Mouse (Mus musculus): ENCODE results near the gene Scaf8. TPM values are rescaled to one million over a fixed set of nuclear protein-coding genes. Genes with fewer than 3 reads are reported as not detected.
"Not testable (repeated sequence)": the region's sequence is repeated elsewhere in the genome, so short reads cannot be mapped to it uniquely, and the experiment has no call there.

The Scaf8 gene
- polyA plus RNA-seq, 1 experiment from 2014 or later, result 28.3 TPM

- not testable (repeated sequence) for H3K4me1 ChIP-seq (ENCODE audit: control insufficient read depth, insufficient read depth, low read length); H3K9ac ChIP-seq (ENCODE audit: low read length); H3K4me3 ChIP-seq (ENCODE audit: low read depth, low read length); H3K36me3 ChIP-seq (ENCODE audit: control insufficient read depth, insufficient read depth, low read length); ATAC-seq (ENCODE audit: insufficient read depth, low FRiP score, low TSS enrichment); H3K27me3 ChIP-seq (ENCODE audit: control insufficient read depth, insufficient read depth, low read length); DNase-seq (ENCODE audit: low spot score); H3K4me2 ChIP-seq (ENCODE audit: low read depth); H3K9me3 ChIP-seq (ENCODE audit: control insufficient read depth, low read length); H3K27ac ChIP-seq (ENCODE audit: low read depth, low read length)
- WGBS, result 97% methylated on average over 9 of the region's 9 CpGs
Measured at GRCm38 (mm10) chr17:3156176-3156575, 41.4 kb downstream of the Scaf8 start.

GRCm38 (mm10) chr17:3157016-3157415 lies 42.2 kb downstream of the Scaf8 start:
- Histone ChIP-seq H3K27me3 (ENCODE audit: control insufficient read depth, insufficient read depth, low read length) (no peaks in the 10 kb centered on the region), H3K27ac (ENCODE audit: low read depth, low read length) (no peak overlapping the region), H3K4me2 (ENCODE audit: low read depth) (no peak overlapping the region), H3K4me3 (ENCODE audit: low read depth, low read length) (no peak overlapping the region), H3K4me1 (ENCODE audit: control insufficient read depth, insufficient read depth, low read length) (no peaks in the 10 kb centered on the region), H3K9me3 (ENCODE audit: control insufficient read depth, low read length) (no peaks in the 10 kb centered on the region), H3K36me3 (ENCODE audit: control insufficient read depth, insufficient read depth, low read length) (no peaks in the 10 kb centered on the region; the same call in 1 of the 2 replicates), H3K9ac (ENCODE audit: low read length) (no peak overlapping the region)
- no peak for ATAC-seq (ENCODE audit: insufficient read depth, low FRiP score, low TSS enrichment)
- no peak for DNase-seq (ENCODE audit: low spot score)

- 89% methylated on average over 4 of the region's 4 CpGs for WGBS
- no peak for ATAC-seq (ENCODE audit: insufficient read depth, low FRiP score, low TSS enrichment)
- no peak for DNase-seq (ENCODE audit: low spot score)
Measured at GRCm38 (mm10) chr17:3162905-3163304, 48.1 kb downstream of the Scaf8 start.

GRCm38 (mm10) chr17:3180425-3180945 lies 65.7 kb downstream of the Scaf8 start:
- H3K27me3 ChIP-seq (ENCODE audit: control insufficient read depth, insufficient read depth, low read length); H3K4me1 ChIP-seq (ENCODE audit: control insufficient read depth, insufficient read depth, low read length); ATAC-seq (ENCODE audit: insufficient read depth, low FRiP score, low TSS enrichment); H3K9ac ChIP-seq (ENCODE audit: low read length); DNase-seq (ENCODE audit: low spot score); H3K4me2 ChIP-seq (ENCODE audit: low read depth); H3K4me3 ChIP-seq (ENCODE audit: low read depth, low read length); H3K27ac ChIP-seq (ENCODE audit: low read depth, low read length); H3K9me3 ChIP-seq (ENCODE audit: control insufficient read depth, low read length); H3K36me3 ChIP-seq (ENCODE audit: control insufficient read depth, insufficient read depth, low read length): not testable (repeated sequence)
- 100% methylated on average over 1 of the region's 1 CpGs for WGBS

More at GRCm38 (mm10) chr17:3162905-3163304, 48.1 kb downstream of the Scaf8 start:
- Histone ChIP-seq H3K27ac (ENCODE audit: low read depth, low read length) (no peak overlapping the region), H3K9me3 (ENCODE audit: control insufficient read depth, low read length) (no peaks in the 10 kb centered on the region), H3K9ac (ENCODE audit: low read length) (no peak overlapping the region), H3K4me2 (ENCODE audit: low read depth) (no peak overlapping the region), H3K36me3 (ENCODE audit: control insufficient read depth, insufficient read depth, low read length) (no peaks in the 10 kb centered on the region; the same call in 1 of the 2 replicates), H3K27me3 (ENCODE audit: control insufficient read depth, insufficient read depth, low read length) (no peaks in the 10 kb centered on the region), H3K4me1 (ENCODE audit: control insufficient read depth, insufficient read depth, low read length) (no peaks in the 10 kb centered on the region), H3K4me3 (ENCODE audit: low read depth, low read length) (no peak overlapping the region)

- H3K9ac ChIP-seq (ENCODE audit: low read length); H3K9me3 ChIP-seq (ENCODE audit: control insufficient read depth, low read length); H3K27me3 ChIP-seq (ENCODE audit: control insufficient read depth, insufficient read depth, low read length); H3K4me3 ChIP-seq (ENCODE audit: low read depth, low read length); ATAC-seq (ENCODE audit: insufficient read depth, low FRiP score, low TSS enrichment); DNase-seq (ENCODE audit: low spot score); H3K4me1 ChIP-seq (ENCODE audit: control insufficient read depth, insufficient read depth, low read length); H3K27ac ChIP-seq (ENCODE audit: low read depth, low read length); H3K4me2 ChIP-seq (ENCODE audit: low read depth): not testable (repeated sequence)
- peaks cover 17% of the 10 kb centered on the region for H3K36me3 ChIP-seq (ENCODE audit: control insufficient read depth, insufficient read depth, low read length)
Measured at GRCm38 (mm10) chr17:3195483-3195882, 80.7 kb downstream of the Scaf8 start.

- Histone ChIP-seq H3K27me3 (ENCODE audit: control insufficient read depth, insufficient read depth, low read length) (no peaks in the 10 kb centered on the region), H3K9me3 (ENCODE audit: control insufficient read depth, low read length) (no peaks in the 10 kb centered on the region), H3K4me1 (ENCODE audit: control insufficient read depth, insufficient read depth, low read length) (no peaks in the 10 kb centered on the region), H3K4me2 (ENCODE audit: low read depth) (no peak overlapping the region), H3K36me3 (ENCODE audit: control insufficient read depth, insufficient read depth, low read length) (peaks cover 12% of the 10 kb centered on the region), H3K27ac (ENCODE audit: low read depth, low read length) (no peak overlapping the region), H3K9ac (ENCODE audit: low read length) (no peak overlapping the region), H3K4me3 (ENCODE audit: low read depth, low read length) (no peak overlapping the region)
- DNase-seq (ENCODE audit: low spot score) (no peak), ATAC-seq (ENCODE audit: insufficient read depth, low FRiP score, low TSS enrichment) (no peak)
- 84% methylated on average over 8 of the region's 8 CpGs for WGBS
Measured at GRCm38 (mm10) chr17:3200328-3200727, 85.6 kb downstream of the Scaf8 start.

- Histone ChIP-seq H3K4me3 (ENCODE audit: low read depth, low read length) (no peak overlapping the region), H3K27me3 (ENCODE audit: control insufficient read depth, insufficient read depth, low read length) (no peaks in the 10 kb centered on the region), H3K4me1 (ENCODE audit: control insufficient read depth, insufficient read depth, low read length) (no peaks in the 10 kb centered on the region), H3K9me3 (ENCODE audit: control insufficient read depth, low read length) (no peaks in the 10 kb centered on the region), H3K4me2 (ENCODE audit: low read depth) (no peak overlapping the region), H3K9ac (ENCODE audit: low read length) (no peak overlapping the region), H3K36me3 (ENCODE audit: control insufficient read depth, insufficient read depth, low read length) (peaks cover 6% of the 10 kb centered on the region), H3K27ac (ENCODE audit: low read depth, low read length) (no peak overlapping the region)
- ATAC-seq (ENCODE audit: insufficient read depth, low FRiP score, low TSS enrichment) (no peak), DNase-seq (ENCODE audit: low spot score) (no peak)
- 90% methylated on average over 4 of the region's 4 CpGs for WGBS
Measured at GRCm38 (mm10) chr17:3203916-3204315, 89.1 kb downstream of the Scaf8 start.

GRCm38 (mm10) chr17:3204826-3205405 lies 90.1 kb downstream of the Scaf8 start:
- Histone ChIP-seq H3K9ac (ENCODE audit: low read length) (no peak overlapping the region), H3K27ac (ENCODE audit: low read depth, low read length) (no peak overlapping the region), H3K27me3 (ENCODE audit: control insufficient read depth, insufficient read depth, low read length) (no peaks in the 10 kb centered on the region), H3K36me3 (ENCODE audit: control insufficient read depth, insufficient read depth, low read length) (peaks cover 4% of the 10 kb centered on the region), H3K4me1 (ENCODE audit: control insufficient read depth, insufficient read depth, low read length) (no peaks in the 10 kb centered on the region), H3K4me3 (ENCODE audit: low read depth, low read length) (no peak overlapping the region), H3K9me3 (ENCODE audit: control insufficient read depth, low read length) (no peaks in the 10 kb centered on the region), H3K4me2 (ENCODE audit: low read depth) (no peak overlapping the region)
- DNase-seq (ENCODE audit: low spot score), result no peak
- ATAC-seq (ENCODE audit: insufficient read depth, low FRiP score, low TSS enrichment), result no peak
- WGBS, result 94% methylated on average over 7 of the region's 7 CpGs

All from neural tube, embryonic 11.5 days (tissue).